Mouse (Mus musculus) hindbrain, embryonic 16.5 days (tissue): ENCODE data around the gene Fermt2. TPM values are rescaled to one million over a fixed set of nuclear protein-coding genes. Genes with fewer than 3 reads are reported as not detected.

ENCODE experiments used
- ATAC-seq: fragments of 200-750 bp; cut with Nextera tagmentation; 2 replicates; pipeline ENCODE4 v1.8.0; 2017; ENCODE audit warnings: moderate TSS enrichment, moderate library complexity
- H3K27ac ChIP-seq: fragments of 300-500 bp; sonication (generic); 2 replicates; pipeline ENCODE4 v1.5.1; 2014; ENCODE audit warnings: low read depth, mild to moderate bottlenecking, control low read depth, low read length, moderate library complexity
- H3K27me3 ChIP-seq: fragments of 300-500 bp; sonication (generic); replicated peaks from 2 replicates; pipeline ENCODE4 v1.6.1; 2014; ENCODE audit warnings: low read length; ENCODE audit not compliant: control insufficient read depth, insufficient read depth
- H3K36me3 ChIP-seq: fragments of 300-500 bp; sonication (generic); 2 replicates; pipeline ENCODE4 v1.6.1; 2014; ENCODE audit warnings: mild to moderate bottlenecking, low read length, moderate library complexity, mixed read lengths; ENCODE audit not compliant: control insufficient read depth, insufficient read depth
- H3K4me1 ChIP-seq: fragments of 300-500 bp; sonication (generic); 2 replicates; pipeline ENCODE4 v1.6.1; 2014; ENCODE audit warnings: low read depth, low read length; ENCODE audit not compliant: control insufficient read depth, insufficient read depth
- H3K4me2 ChIP-seq: fragments of 300-500 bp; sonication (generic); 2 replicates; pipeline ENCODE4 v1.6.1; 2014; ENCODE audit warnings: mild to moderate bottlenecking, low read length, control low read depth, moderate library complexity
- H3K4me3 ChIP-seq: fragments of 300-500 bp; sonication (generic); 2 replicates; pipeline ENCODE4 v1.5.1; 2014; ENCODE audit warnings: mild to moderate bottlenecking, low read length, control low read depth, moderate library complexity
- H3K9ac ChIP-seq: fragments of 300-500 bp; sonication (generic); 2 replicates; pipeline ENCODE4 v1.6.1; 2014; ENCODE audit warnings: low read depth, mild to moderate bottlenecking, control low read depth, low read length, moderate library complexity
- H3K9me3 ChIP-seq: fragments of 300-500 bp; sonication (generic); 2 replicates; pipeline ENCODE4 v1.6.1; 2014; ENCODE audit warnings: mild to moderate bottlenecking, low read length, moderate library complexity; ENCODE audit not compliant: control insufficient read depth
- WGBS: fragments of 180-500 bp; shearing (Covaris S2); extraction: QIAGEN DNeasy Blood & Tissue Kit; methylation state at CpG from one replicate; pipeline ENCODE4 v1.1.7; 2014; 5-methylcytosine and 5-hydroxymethylcytosine counted together
- polyA plus RNA-seq: library from polyadenylated mRNA; unstranded; fragments of >200 nt; fragmentation: Nextera tagmentation; extraction: Ambion mirVana; gene quantifications from 2 replicates; pipeline ENCODE4 v1.2.1, GENCODE M21; 2015

The Fermt2 gene
- polyA plus RNA-seq, 1 experiment from 2014 or later: 77.0 TPM

DNA sequence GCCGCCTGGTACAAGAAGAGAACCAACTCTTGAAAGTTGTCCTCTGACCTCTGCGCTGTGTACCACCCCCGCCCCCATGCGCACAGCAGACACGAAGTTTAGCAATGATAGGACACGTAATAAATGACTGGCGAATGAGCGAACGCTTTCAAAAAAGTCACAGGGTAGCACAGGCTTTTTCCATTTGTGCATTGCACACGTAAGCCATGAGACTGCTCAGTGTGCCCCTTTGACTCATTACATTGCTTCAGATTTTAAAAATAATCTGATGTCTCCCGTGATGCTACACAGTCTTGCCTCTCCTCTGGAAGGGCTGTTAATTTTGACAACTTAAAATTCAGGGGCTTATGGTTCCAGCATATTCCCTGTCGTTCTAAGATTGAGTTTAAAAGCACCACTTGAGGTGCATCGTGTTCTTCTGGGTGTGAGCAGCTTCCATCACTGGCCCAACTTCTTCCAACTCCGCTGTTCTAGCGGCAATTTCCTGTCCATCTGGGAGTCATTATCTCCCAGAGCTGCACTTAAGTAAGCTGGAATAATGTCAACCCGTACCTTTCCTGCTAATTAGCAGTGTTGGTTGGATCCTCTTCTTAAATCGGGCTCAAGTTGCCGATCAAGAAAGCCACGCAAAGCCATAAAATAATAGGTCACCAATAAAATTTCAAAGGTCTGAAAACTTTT, 91.5 kb downstream of the Fermt2 start:
- 87% methylated on average over 19 of the region's 19 CpGs for WGBS
- H3K4me2 ChIP-seq: no peak overlapping the region
- no peak for ATAC-seq
- no peaks in the 10 kb centered on the region for H3K9me3 ChIP-seq
- no peak overlapping the region for H3K4me3 ChIP-seq
- H3K27me3 ChIP-seq: no peaks in the 10 kb centered on the region
- H3K36me3 ChIP-seq: no peaks in the 10 kb centered on the region
- H3K4me1 ChIP-seq: no peaks in the 10 kb centered on the region
- H3K27ac ChIP-seq: no peak overlapping the region
- H3K9ac ChIP-seq: no peak overlapping the region

DNA sequence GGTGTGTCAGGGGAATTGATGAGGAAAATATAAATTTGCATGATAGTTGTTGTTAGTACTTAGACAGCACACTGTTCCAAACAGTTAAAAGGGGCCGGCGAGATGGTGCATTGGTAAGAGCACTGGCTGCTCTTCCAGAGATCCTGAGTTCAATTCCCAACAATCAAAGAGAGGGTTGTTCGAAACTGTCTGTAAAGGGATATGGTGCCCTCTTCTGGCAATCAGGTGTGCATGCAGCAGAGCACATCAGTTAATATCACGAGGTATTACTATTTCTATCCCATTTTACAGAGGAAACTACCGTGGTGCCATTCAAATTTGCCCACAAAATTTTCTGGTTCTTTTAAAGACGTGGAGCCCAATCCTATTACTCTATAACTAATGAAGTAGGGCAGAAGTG, 95.7 kb downstream of the Fermt2 start:
- Histone ChIP-seq H3K27ac (no peak overlapping the region), H3K4me1 (no peaks in the 10 kb centered on the region), H3K9me3 (no peaks in the 10 kb centered on the region; the same call in 1 of the 2 replicates), H3K4me3 (no peak overlapping the region), H3K4me2 (no peak overlapping the region), H3K9ac (no peak overlapping the region), H3K36me3 (no peaks in the 10 kb centered on the region), H3K27me3 (no peaks in the 10 kb centered on the region)
- no peak for ATAC-seq
- WGBS: 71% methylated on average over 6 of the region's 6 CpGs

DNA sequence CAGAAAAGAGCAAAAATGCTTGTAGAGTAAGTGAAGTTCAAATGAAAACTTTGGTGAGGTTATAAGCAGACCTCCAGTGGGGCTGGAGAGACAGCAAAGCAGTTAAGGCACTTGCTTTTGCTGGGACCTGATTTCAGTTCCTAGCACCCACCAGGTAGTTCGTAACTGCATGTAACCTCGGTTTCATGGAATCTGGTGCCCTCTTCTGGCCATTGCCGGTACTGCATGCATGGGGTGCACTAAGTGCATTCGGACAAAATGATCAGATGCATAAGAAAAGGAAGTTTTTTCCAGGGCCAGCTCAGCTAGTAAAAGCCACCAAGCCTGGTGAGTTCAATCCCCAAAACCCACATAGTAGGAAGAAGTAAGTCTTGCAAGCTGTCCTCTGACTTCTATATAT, 97.9 kb downstream of the Fermt2 start:
- no peaks in the 10 kb centered on the region for H3K27me3 ChIP-seq
- no peak overlapping the region for H3K27ac ChIP-seq
- H3K4me3 ChIP-seq: no peak overlapping the region
- H3K36me3 ChIP-seq: no peaks in the 10 kb centered on the region
- no peak overlapping the region for H3K9ac ChIP-seq
- H3K4me1 ChIP-seq: no peaks in the 10 kb centered on the region
- no peak for ATAC-seq
- H3K9me3 ChIP-seq: no peaks in the 10 kb centered on the region; the same call in 1 of the 2 replicates
- no peak overlapping the region for H3K4me2 ChIP-seq
- WGBS: 77% methylated on average over 4 of the region's 4 CpGs

DNA sequence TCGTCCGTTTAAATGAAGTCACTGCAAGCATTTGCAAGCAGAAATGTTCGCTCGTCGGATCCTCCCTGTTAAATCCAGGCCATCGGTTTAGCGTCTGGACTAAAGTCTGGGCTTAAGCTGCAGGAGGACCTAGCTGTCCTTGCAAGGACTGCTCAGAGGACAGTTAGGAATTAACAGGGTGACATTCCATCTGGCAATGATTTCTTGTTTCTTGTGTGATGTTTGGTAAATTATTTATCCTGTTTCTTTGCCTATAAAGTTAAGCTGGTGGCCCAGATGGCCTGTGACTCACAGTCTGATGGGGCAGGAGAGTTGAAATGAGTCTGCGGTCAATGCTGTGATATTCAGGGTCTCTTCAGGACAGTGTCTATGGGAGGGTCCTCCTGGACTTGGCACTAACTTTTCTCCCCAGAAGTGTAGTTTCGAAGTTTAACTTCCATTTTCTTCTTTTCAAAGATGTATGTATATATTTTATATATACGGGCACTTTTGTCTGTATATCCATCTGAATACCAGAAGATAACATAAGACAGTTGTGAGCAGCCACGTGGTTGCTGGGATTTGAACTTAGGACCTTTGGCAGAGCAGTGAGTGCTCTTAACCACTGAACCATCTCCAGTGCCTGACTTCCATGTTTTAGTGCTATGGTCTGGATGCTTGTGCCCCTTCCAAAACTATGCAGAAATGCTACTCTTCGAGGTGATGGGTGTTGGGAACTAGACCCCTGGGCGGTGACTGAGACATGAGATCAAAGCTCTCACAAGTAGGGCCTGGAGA, 99.7 kb downstream of the Fermt2 start:
- Histone ChIP-seq H3K4me2 (no peak overlapping the region), H3K9me3 (peaks cover 2% of the 10 kb centered on the region; the same call in 1 of the 2 replicates), H3K4me1 (no peaks in the 10 kb centered on the region), H3K36me3 (no peaks in the 10 kb centered on the region), H3K4me3 (no peak overlapping the region), H3K27ac (no peak overlapping the region), H3K9ac (no peak overlapping the region), H3K27me3 (no peaks in the 10 kb centered on the region)
- WGBS: 94% methylated on average over 13 of the region's 13 CpGs
- no peak for ATAC-seq

DNA sequence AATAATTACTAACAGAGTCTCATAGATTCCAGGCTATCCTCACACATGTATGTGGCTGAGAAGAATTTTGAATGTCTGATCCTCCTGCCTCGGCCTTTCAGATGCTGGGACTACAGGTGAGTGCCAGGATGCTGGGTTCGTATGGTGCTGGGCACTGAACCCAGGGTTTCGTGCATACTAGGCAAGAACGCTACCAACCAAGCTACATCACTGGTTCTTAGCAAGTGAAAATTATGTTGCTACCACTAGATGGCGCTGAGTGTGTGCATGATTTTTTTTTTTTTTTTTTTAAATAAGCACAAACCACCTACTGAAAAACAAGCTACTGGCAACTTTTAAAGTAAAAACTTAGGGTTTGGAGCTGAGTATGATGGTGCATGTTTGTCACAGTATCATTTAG, 106.7 kb downstream of the Fermt2 start:
- no peak overlapping the region for H3K9ac ChIP-seq
- peaks cover 2% of the 10 kb centered on the region; the same call in 1 of the 2 replicates for H3K9me3 ChIP-seq
- ATAC-seq: peak; percentile 79; the same call in 1 of the 2 replicates
- WGBS: 11% methylated on average over 5 of the region's 5 CpGs
- H3K4me1 ChIP-seq: no peaks in the 10 kb centered on the region
- no peak overlapping the region for H3K4me2 ChIP-seq
- H3K36me3 ChIP-seq: no peaks in the 10 kb centered on the region
- H3K4me3 ChIP-seq: no peak overlapping the region
- no peaks in the 10 kb centered on the region for H3K27me3 ChIP-seq
- no peak overlapping the region for H3K27ac ChIP-seq

DNA sequence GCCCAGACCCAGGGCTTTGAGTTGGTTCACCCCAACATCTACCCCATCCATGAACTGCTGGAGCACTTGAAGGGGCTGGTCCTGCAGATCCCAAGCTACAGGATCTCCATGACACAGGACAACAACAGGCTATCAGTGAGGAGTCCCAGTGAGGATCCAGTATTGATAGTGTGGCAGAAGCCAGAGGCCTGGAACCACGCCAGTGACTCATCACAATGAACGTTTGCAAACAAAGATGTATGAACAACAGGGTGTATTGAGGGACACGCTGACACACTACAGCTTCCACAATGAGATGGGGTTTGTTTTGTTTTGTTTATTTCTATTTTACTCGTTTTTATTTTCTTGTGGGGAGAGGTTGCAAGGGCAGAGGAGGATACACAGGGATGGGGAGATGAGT, 107.5 kb downstream of the Fermt2 start:
- H3K36me3 ChIP-seq: no peaks in the 10 kb centered on the region
- H3K27me3 ChIP-seq: no peaks in the 10 kb centered on the region
- peaks cover 2% of the 10 kb centered on the region; the same call in 1 of the 2 replicates for H3K9me3 ChIP-seq
- no peak overlapping the region for H3K9ac ChIP-seq
- 0 out of 2 replicates have a peak, but pooled peaks have one; percentile 14 for ATAC-seq
- H3K4me3 ChIP-seq: no peak overlapping the region
- H3K27ac ChIP-seq: no peak overlapping the region
- 56% methylated on average over 4 of the region's 4 CpGs for WGBS
- no peaks in the 10 kb centered on the region for H3K4me1 ChIP-seq
- H3K4me2 ChIP-seq: no peak overlapping the region

DNA sequence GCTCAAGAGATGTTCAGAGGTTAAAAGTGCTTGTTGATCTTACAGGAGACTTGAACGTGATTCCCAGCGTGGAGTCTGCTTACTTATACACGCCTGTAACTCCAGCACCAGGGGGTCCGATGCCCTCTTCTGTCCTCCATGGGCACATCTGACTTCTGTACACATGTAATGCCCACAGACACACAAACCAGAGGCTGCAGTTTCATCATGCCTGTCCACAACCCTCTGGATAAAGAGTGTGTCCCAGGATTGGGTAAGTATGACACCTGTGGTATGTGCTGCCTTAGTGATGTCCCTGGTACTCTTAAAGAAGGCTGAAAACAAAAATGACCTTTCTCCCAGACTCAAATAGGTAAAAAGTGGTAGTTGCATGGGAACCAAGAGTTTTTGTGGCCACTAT, 110.6 kb downstream of the Fermt2 start:
- ATAC-seq: no peak
- Histone ChIP-seq H3K9ac (no peak overlapping the region), H3K27ac (no peak overlapping the region), H3K27me3 (no peaks in the 10 kb centered on the region), H3K4me1 (no peaks in the 10 kb centered on the region), H3K4me2 (no peak overlapping the region), H3K4me3 (no peak overlapping the region), H3K36me3 (no peaks in the 10 kb centered on the region), H3K9me3 (no peaks in the 10 kb centered on the region)
- 80% methylated on average over 4 of the region's 4 CpGs for WGBS

DNA sequence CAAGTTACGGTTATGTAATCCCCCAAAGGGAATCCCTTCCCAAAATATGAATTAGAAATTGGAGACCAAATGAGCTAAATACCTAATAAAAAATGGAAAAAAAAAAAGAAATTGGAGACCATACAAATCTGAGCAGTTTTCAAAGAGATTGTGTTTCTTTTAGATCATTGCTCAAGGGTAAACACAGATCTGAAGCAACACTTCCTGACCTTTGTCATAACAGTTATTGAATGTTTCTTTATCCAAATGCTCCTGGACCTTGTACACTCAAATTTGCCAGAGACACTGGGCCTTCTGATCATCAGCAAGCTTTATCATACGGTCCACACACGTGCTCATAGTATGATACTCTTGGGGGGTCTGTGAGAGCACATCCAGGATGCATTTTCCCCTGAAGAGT, 111.4 kb downstream of the Fermt2 start:
- no peaks in the 10 kb centered on the region for H3K9me3 ChIP-seq
- 84% methylated on average over 3 of the region's 3 CpGs for WGBS
- no peak for ATAC-seq
- no peaks in the 10 kb centered on the region for H3K4me1 ChIP-seq
- H3K27me3 ChIP-seq: no peaks in the 10 kb centered on the region
- H3K9ac ChIP-seq: no peak overlapping the region
- no peak overlapping the region for H3K27ac ChIP-seq
- no peaks in the 10 kb centered on the region for H3K36me3 ChIP-seq
- H3K4me3 ChIP-seq: no peak overlapping the region
- H3K4me2 ChIP-seq: no peak overlapping the region

DNA sequence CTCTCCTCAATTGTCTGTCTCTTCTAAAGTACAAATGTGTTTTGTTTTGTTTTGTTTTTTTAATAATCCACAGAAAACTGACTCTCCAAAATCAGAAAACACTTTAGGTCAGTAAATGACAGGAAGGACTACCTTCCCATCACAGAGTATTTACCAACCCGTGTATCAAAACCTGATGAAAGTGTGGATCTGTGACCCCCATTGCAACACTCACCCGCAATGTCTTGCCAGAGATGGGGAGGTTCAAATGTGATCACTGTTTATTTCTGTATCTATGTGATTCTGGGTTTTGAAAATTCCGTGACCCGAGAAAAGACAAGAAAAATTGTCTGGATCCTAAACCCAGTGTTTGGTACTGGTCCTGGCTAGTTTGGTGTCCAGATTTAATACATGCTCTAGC, 113.7 kb downstream of the Fermt2 start:
- no peaks in the 10 kb centered on the region for H3K36me3 ChIP-seq
- no peak overlapping the region for H3K9ac ChIP-seq
- no peak overlapping the region for H3K27ac ChIP-seq
- ATAC-seq: no peak
- H3K27me3 ChIP-seq: no peaks in the 10 kb centered on the region
- no peaks in the 10 kb centered on the region for H3K4me1 ChIP-seq
- H3K4me3 ChIP-seq: no peak overlapping the region
- H3K4me2 ChIP-seq: no peak overlapping the region
- H3K9me3 ChIP-seq: no peaks in the 10 kb centered on the region
- 94% methylated on average over 4 of the region's 4 CpGs for WGBS
